Mouse (Mus musculus) megakaryocyte progenitor cell, adult 5-6 weeks (primary cell): ENCODE data around the gene Bicra. TPM values are rescaled to one million over a fixed set of nuclear protein-coding genes. Genes with fewer than 3 reads are reported as not detected.
A peak's percentile ranks its signal among the peaks of the same experiment; 100 is the strongest.

ENCODE experiments used
- ATAC-seq: replicated peaks from 2 replicates; pipeline ENCODE4 v1.8.0; 2016; ENCODE audit warnings: mild to moderate bottlenecking, moderate TSS enrichment, inconsistent platforms; ENCODE audit not compliant: poor library complexity
- total RNA-seq, 2 experiments: library from RNA; stranded (forward) in 1 of 2; stranded (reverse) in 1 of 2; fragments of 157-497, 149-512 nt in 1 of 2; fragments of 200-1000 nt in 1 of 2; gene quantifications; 2 replicates each; pipeline versions ENCODE4 v1.2.3 to v1.2.4; 2015 to 2017

Gene Bicra
- total RNA-seq, 2 experiments from 2014 or later, result 3.4 to 14.9 TPM

DNA sequence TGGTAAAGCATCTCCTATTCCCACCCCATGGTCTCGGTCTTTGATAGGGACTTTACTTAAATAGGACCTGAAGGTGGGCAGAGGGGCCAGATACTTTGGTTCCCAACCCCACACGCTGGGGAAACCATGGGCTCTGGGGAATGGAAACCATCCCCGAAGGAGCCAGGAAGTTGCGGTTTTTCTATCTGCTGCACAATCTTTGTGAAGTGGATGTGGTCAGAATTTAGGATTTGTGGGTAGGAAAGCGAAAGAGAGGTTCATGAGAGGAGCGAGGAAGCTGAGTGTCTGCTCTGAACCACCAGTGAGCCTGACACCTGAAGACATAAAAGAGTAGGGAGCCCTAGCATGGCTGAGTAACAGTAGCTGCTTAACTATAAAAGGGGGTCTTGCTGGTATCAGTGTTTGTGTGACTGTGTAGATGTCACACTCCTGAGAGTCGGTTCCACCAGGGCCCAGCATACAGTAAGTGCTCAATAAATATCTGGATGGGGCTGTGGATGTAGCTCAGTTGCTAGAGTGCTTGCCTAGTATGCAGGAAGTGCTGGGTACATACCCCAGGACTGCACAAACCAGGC, 98.4 kb downstream of the Bicra start:
- 0 out of 2 replicates have a peak, but pooled peaks have one; percentile 4 for ATAC-seq

DNA sequence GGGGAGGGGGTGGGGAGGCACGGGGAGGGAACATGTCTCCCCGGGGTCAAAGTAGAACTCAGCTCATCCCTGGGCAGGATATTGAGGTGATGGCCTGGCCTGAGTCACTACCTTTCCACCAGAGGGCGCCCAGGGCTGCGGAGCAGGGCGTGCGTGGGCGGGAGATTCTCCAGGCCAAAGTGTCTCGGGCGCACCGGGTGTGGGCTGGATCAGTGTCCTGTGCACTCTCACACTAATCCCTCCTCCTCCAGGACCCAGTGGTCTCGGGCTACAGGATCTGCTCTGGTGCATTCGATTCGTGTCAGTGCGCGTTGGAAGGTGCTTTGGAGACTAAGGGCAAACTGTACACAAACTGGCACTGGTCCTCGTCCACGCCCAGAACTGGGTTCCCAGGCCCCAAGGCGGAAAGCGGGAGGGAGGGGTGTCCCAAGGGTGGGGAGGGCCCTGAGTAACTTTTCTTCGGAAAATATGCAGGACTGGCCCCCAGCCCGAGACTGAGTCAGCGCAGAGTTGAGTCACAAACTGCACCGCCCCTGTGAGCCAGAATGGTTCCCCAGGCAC, 99.3 kb downstream of the Bicra start:
- peak; percentile 53 for ATAC-seq

DNA sequence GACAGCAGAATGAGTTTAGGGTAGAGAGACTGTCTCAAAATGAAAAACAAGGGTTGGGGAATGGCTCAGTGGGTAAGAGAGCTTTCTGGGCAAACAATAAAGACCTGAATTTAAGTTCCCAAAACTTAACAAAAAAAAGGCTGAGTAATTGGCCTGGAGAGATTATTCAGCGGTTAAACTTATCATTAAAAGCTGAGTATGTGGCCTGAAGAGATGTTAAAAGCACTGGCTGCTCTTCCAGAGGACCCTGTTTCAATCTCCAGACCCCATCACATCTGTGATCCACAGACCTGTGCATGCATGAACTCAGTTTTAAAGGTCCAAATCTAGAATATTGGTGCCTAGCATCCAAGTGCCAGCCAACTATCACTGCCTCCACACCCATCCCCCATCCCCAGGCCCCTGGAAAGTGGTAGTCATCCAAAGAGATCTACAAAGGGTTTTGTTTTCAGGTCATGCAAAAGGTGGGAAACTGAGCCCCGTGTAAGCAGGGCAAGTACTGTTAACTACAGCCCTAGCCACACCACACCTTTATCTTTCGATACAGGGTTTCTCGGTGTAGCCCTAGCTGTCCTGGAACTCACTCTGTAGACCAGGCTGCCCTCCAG, 100.0 kb downstream of the Bicra start:
- no peak for ATAC-seq

DNA sequence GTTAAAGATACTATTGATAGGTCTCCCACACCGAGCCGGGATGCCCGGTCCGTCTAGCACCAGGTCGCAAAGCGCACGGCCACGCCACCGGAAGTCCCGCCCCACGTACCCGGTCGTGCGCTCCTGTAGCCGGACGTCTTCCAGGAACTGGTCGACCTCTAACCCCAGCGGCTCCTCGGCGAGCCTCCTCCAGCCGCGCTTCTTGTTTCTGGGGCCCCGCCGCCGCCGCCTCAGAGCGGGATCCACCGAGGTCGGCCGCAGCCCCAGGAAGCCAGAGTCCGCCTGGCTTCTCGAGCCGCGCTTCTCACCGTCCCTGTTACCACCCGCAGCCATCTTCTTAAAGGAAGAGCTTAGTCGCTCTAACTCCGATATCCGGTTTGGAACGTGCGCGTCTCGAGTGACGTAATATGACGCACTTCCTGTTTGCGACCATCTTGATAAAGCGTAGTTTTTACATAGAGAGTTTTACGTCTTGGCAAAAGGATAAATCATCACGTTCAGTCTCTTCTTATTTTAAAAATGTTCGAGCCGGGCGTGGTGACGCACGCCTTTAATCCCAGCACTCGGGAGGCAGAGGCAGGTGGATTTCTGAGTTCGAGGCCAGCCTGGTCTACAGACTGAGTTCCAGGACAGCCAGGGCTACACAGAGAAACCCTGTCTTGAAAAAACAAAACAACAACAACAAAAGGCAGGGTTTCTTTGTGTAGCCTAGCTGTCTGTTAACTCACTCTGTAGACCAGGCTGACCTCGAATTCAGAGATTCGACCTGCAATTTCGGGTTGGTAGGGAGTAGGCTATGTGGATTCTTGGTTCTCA, 101.8 kb downstream of the Bicra start, which contains the start of gene Nop53:
TSS of gene Nop53 (minus strand) at position 354 of the 816 bp plus-strand sequence.
- ATAC-seq, result peak; percentile 75

DNA sequence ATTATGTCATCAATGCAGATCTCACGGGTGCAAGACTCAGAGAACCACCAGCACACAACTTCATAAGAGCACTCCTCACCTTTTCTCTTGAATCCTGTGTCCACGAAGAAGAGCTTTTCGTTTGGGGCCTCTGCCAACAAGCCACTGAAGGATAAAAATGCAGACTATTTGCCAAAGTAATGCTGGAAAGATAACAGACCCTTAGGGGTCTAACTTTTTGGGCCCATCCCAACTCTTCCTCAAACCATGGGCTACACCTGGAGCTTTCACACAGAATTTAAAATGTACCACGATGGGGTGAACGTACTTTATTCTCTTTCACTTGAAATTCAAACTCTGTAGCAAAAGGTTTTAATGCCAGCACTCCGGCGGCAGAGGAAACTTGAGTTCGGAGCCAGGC, 102.5 kb downstream of the Bicra start:
- ATAC-seq, result no peak

DNA sequence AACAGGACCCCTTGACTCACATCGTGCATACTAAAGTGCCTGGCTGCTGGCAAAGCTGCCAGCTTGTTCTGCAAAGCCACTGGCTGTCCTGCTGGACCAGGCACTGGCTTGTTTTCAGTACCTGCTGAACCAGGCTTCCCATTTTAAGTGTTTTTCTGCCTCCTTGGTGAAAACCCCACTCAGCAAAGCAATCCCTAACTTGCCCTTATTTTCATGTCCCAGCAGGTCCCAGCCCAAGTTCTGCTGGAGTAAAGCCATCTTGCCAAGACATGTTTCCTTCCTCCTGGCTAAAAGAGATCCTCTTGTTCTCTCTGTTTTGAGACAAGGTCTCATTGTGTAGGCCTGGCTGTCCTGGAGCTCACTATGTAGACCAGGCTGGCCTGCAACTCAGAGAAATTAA, 103.4 kb downstream of the Bicra start:
- ATAC-seq, result no peak

DNA sequence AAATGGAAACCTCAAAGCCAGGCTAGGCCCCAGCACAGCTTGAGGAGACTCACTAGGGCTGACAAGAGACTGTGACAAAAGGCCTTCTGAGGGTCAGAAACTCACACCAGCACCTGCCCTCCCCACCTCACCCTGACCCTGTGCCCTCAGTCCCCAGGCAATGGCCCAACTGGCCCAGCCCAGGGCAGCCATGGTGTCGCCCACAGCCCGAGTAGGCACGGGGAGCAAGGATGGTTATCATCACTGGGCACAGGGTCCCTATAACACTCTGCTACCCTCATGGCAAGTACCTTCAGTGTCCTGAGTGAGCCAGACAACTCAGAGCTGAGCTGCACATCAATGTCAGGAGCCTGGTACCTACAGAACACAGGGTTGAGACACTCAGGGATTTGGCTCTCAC, 109.1 kb downstream of the Bicra start:
- no peak for ATAC-seq

DNA sequence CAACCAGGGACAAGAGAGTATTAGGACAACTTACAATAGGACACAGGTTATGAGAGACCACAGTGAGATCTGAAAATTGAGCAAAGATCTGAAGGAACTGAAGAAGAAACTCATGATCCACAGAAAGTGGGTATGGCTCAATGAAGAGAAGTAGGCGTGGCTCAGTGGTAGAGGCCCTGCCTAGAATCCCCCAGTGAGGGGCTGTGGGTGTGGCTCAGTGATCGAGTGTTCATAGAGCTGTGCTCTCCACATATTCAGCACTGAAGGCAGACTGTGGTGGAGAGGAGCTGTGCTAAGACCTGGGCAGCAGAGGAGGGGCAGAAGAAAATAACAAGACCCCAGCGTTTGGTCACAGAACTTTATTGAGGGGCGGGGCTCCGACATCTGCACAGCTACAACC, 110.2 kb downstream of the Bicra start:
- no peak for ATAC-seq

DNA sequence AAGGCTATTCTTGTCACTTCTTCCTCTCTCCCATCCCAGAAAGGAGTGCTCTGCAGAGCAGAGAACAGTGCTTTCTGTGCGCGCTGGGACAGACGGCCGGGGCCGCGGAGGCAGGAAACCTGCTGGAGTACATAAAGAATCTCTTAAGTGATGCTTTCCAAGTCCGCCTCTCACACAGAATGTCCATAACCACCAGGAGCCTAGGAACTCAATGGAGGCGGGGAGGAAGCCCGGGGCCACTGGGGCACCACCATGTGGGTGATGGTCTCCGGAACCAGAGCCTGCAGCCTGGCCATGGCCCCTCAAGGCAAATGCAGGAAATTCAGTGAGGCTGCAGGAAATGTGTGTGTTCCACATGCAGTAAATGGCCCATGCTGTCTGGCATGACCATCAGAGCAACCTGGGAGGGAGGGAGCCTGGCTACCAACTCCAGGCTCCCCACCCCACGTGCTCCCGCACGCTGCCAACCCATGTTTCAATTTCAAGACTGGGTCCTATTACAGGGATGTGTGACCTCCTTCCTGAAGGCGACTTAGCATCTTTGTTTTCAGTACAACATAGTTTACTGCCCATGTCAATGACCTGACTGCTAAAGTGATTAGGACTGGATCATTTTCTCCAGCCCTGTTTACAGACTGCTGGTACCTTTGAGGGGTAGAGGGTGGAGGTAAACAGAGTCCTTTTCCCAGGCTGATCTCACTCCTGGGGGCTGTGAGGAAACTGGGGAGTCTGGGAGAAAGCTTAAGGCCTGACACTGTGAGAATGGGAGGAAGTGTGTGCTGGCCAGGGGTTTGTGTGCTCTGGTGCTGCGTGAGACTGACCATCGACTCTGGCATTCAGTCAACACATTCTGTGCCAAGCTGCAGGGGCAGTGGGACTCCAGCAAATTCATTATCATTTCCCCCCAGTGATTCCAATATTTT, 114.0 kb downstream of the Bicra start:
- no peak for ATAC-seq

DNA sequence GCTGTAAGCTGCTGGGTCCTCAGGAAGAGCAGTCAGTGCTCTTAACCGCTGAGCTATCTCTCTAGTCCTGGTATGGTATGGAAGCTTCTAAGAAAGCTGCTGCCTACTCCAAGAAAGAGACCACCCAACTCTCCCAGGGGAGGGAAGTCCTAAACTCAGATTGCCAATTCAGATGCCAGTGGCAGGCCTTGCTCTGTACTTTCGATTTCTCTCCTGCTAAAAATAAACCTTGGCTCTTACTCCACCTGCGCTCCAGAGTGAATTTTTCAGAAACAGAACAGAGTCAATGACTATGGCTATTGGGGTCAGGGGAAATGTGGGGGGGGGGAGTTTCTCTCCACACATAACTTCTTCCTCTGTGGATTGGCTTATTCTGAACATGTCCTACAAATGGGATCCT, 116.1 kb downstream of the Bicra start:
- no peak for ATAC-seq

DNA sequence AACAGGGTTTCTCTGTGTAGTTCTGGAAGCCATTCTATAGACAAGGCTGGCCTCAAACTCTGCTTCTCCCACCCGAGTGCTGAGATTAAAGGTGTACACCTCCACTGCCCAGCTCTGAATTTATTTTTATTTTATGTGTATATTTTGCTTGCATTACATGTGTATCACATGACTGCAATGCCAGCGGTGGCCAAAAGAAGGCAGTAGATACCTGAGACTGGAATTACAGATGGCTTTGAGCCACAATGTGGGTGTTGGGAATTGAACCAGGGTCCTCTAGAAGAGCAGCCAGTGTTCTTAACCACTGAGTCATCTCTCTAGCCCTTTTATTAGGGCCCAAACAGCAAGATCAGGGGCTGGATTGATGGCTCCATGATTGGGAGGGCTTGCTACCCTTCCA, 117.2 kb downstream of the Bicra start:
- ATAC-seq, result no peak

DNA sequence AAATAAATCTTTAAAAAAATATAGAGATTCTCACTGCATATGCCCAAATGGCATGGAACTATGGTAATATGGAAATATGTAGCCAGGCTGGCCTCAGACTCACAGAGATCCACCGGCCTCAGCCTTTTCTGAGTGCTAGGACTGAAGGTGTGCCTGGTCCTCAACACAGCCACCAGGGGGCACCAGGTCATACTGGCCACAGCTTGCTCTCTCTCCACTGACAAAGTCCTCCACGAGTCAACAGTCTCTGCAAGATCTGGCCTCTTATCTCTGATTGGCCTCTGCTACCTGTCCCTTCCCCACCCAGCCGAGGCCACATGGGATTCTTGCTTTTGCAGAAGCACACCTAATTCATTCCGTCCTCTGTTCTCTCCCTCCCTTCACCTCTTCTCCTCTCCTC, 117.8 kb downstream of the Bicra start:
- ATAC-seq, result peak; percentile 97

DNA sequence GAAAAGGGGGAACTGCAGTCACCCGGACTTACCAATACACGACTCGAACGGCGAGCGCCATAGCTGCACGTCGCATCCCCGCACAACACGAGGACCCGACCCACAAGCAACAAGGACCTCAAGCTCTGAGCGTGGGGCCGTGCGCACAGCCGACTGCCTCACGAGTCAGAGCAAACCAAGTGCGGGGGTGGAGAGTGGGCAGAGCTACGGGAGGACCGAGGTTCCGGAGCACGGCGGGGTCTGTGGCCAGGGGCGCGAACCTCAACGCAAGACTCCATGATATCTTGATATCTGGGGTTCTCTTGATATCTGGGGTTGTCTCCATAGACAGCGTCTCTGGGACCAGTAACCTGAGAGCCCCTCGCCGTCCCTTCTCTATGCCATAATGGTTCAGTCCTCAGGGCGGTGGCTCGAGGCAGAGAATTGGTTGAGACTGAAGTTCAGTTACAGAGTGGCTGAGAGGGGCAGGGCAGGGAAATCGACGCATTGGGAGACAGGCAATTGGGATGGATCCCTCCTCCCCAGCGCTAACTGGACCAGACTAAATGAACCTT, 125.4 kb downstream of the Bicra start, which contains the start of gene Selenow:
TSS of gene Selenow (minus strand) at position 183 of the 554 bp plus-strand sequence.
- ATAC-seq, result peak; percentile 94

DNA sequence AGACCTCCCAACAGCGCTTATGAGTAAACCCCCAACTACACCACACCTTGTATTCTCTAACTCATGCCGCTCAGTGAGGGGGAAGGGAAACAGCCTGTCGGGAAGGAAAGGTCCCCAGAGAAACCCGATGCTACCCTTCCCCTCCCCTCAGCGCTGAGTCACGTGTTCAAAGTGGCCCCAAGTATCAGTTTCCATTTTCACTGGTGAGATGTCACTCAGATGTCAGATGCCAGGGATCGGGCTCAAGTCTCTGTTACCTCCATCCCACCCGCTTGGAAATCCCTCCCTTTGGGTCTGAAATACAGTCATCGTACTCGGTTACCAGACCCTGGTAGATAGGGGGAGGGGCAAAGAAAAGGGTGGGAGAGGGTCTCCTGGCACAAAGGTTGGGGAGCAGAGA, 125.9 kb downstream of the Bicra start:
- peak; percentile 50 for ATAC-seq

Other genes starting within 250 kb of the Bicra start
- not detected in 2 replicates for gene Obox6, start 208.2 kb downstream of the Bicra start, total RNA-seq (2015)
- gene Obox6, start 208.2 kb downstream of the Bicra start, total RNA-seq (2017), result not detected in 2 replicates
- not detected in 2 replicates for gene Crx, start 168.0 kb downstream of the Bicra start, total RNA-seq (2015)
- not detected in 2 replicates for gene Crx, start 168.0 kb downstream of the Bicra start, total RNA-seq (2017)
- gene Crxos, start 165.3 kb downstream of the Bicra start, total RNA-seq (2015), result not detected in 2 replicates
- gene Crxos, start 165.3 kb downstream of the Bicra start, total RNA-seq (2017), result not detected in 2 replicates
- 69.8 and 85.4 TPM in 2 replicates for gene Selenow, start 125.5 kb downstream of the Bicra start, total RNA-seq (2015)
- 23.7 and 30.0 TPM in 2 replicates for gene Selenow, start 125.5 kb downstream of the Bicra start, total RNA-seq (2017)
- 64.0 and 65.0 TPM in 2 replicates for gene Nop53, start 101.8 kb downstream of the Bicra start, total RNA-seq (2015)
- 230 and 286 TPM in 2 replicates for gene Nop53, start 101.8 kb downstream of the Bicra start, total RNA-seq (2017)
- gene Ehd2, start 80.4 kb downstream of the Bicra start, total RNA-seq (2015), result 0.07 and 0.27 TPM in 2 replicates
- 0.21 and 0.24 TPM in 2 replicates for gene Ehd2, start 80.4 kb downstream of the Bicra start, total RNA-seq (2017)
- 0.15 TPM in 1 of 2 replicates, not detected in the other for gene Zfp541, start 13.9 kb upstream of the Bicra start, total RNA-seq (2015)
- 0.04 TPM in 1 of 2 replicates, not detected in the other for gene Zfp541, start 13.9 kb upstream of the Bicra start, total RNA-seq (2017)
- 69.2 and 72.0 TPM in 2 replicates for gene Napa, start 50.5 kb upstream of the Bicra start, total RNA-seq (2015)
- 46.2 and 57.8 TPM in 2 replicates for gene Napa, start 50.5 kb upstream of the Bicra start, total RNA-seq (2017)
- 8.1 and 10.7 TPM in 2 replicates for gene Kptn, start 72.0 kb upstream of the Bicra start, total RNA-seq (2015)
- 8.3 and 10.6 TPM in 2 replicates for gene Kptn, start 72.0 kb upstream of the Bicra start, total RNA-seq (2017)
- gene Slc8a2, start 81.9 kb upstream of the Bicra start, total RNA-seq (2015), result not detected in 2 replicates
- gene Slc8a2, start 81.9 kb upstream of the Bicra start, total RNA-seq (2017), result not detected in 2 replicates
- gene Meis3, start 127.2 kb upstream of the Bicra start, total RNA-seq (2015), result 0.34 TPM in 1 of 2 replicates, not detected in the other
- not detected in 2 replicates for gene Meis3, start 127.2 kb upstream of the Bicra start, total RNA-seq (2017)
- gene Dhx34, start 174.1 kb upstream of the Bicra start, total RNA-seq (2015), result 6.0 and 6.7 TPM in 2 replicates
- gene Dhx34, start 174.1 kb upstream of the Bicra start, total RNA-seq (2017), result 6.6 and 8.1 TPM in 2 replicates
- gene C5ar2, start 196.2 kb upstream of the Bicra start, total RNA-seq (2015), result 1.1 and 1.7 TPM in 2 replicates
- 1.1 and 1.3 TPM in 2 replicates for gene C5ar2, start 196.2 kb upstream of the Bicra start, total RNA-seq (2017)
- gene C5ar1, start 211.6 kb upstream of the Bicra start, total RNA-seq (2015), result 2.4 and 4.0 TPM in 2 replicates
- gene C5ar1, start 211.6 kb upstream of the Bicra start, total RNA-seq (2017), result 0.57 and 1.2 TPM in 2 replicates
- gene Inafm1, start 225.7 kb upstream of the Bicra start, total RNA-seq (2015), result 5.0 and 11.3 TPM in 2 replicates
- 5.2 and 6.8 TPM in 2 replicates for gene Inafm1, start 225.7 kb upstream of the Bicra start, total RNA-seq (2017)
- gene Ccdc9, start 238.9 kb upstream of the Bicra start, total RNA-seq (2015), result 17.3 and 19.8 TPM in 2 replicates
- gene Ccdc9, start 238.9 kb upstream of the Bicra start, total RNA-seq (2017), result 87.9 and 99.6 TPM in 2 replicates